Mouse (Mus musculus) stomach, embryonic 14.5 days (tissue): ENCODE data around the gene Ubox5. TPM values are rescaled to one million over a fixed set of nuclear protein-coding genes. Genes with fewer than 3 reads are reported as not detected.

Experiments
- ATAC-seq: fragments of 200-750 bp; cut with Nextera tagmentation; 2 replicates; pipeline ENCODE4 v1.8.0; 2017; ENCODE audit warnings: low read depth, moderate TSS enrichment; ENCODE audit not compliant: insufficient number of reproducible peaks, insufficient read depth, low FRiP score
- H3K27ac ChIP-seq: fragments of 300-500 bp; sonication (generic); 2 replicates; pipeline ENCODE4 v1.5.1; 2014; ENCODE audit warnings: mild to moderate bottlenecking, low read length, moderate library complexity, mixed read lengths
- H3K27me3 ChIP-seq: fragments of 300-500 bp; sonication (generic); 2 replicates; pipeline ENCODE4 v1.6.1; 2014; ENCODE audit warnings: low read length, control low read depth, mixed read lengths; ENCODE audit not compliant: control insufficient read depth, insufficient read depth
- H3K36me3 ChIP-seq: fragments of 300-500 bp; sonication (generic); 2 replicates; pipeline ENCODE4 v1.6.1; 2014; ENCODE audit warnings: mild to moderate bottlenecking, control low read depth, low read length, moderate library complexity, mixed read lengths; ENCODE audit not compliant: control insufficient read depth, insufficient read depth
- H3K4me1 ChIP-seq: fragments of 300-500 bp; sonication (generic); 2 replicates; pipeline ENCODE4 v1.6.1; 2014; ENCODE audit warnings: low read length, control low read depth, mixed read lengths; ENCODE audit not compliant: control insufficient read depth, insufficient read depth
- H3K4me2 ChIP-seq: fragments of 300-500 bp; sonication (generic); replicated peaks from 2 replicates; pipeline ENCODE4 v1.6.1; 2014; ENCODE audit warnings: low read depth, low read length, control low read depth
- H3K4me3 ChIP-seq: fragments of 300-500 bp; sonication (generic); 2 replicates; pipeline ENCODE4 v1.5.1; 2014; ENCODE audit warnings: low read depth, low read length, control low read depth
- H3K9ac ChIP-seq: fragments of 300-500 bp; sonication (generic); replicated peaks from 2 replicates; pipeline ENCODE4 v1.6.1; 2014; ENCODE audit warnings: low read depth, mild to moderate bottlenecking, control low read depth, low read length, moderate library complexity, mixed read lengths
- H3K9me3 ChIP-seq: fragments of 300-500 bp; sonication (generic); 2 replicates; pipeline ENCODE4 v1.6.1; 2016; ENCODE audit warnings: low read depth, low read length, control low read depth; ENCODE audit not compliant: control insufficient read depth
- WGBS: fragments of 180-500 bp; shearing (Covaris S2); extraction: QIAGEN DNeasy Blood & Tissue Kit; methylation state at CpG from one replicate; pipeline ENCODE4 v1.1.7; 2014; 5-methylcytosine and 5-hydroxymethylcytosine counted together
- polyA plus RNA-seq: library from polyadenylated mRNA; unstranded; fragments of >200 nt; fragmentation: Nextera tagmentation; extraction: Ambion mirVana; gene quantifications from 2 replicates; pipeline ENCODE4 v1.2.1, GENCODE M21; 2014

Gene Ubox5
- polyA plus RNA-seq, 1 experiment from 2014 or later = 14.6 TPM

- ATAC-seq = no peak
- H3K27ac ChIP-seq = no peak overlapping the region
- H3K36me3 ChIP-seq = peaks cover 56% of the 10 kb centered on the region
- H3K4me3 ChIP-seq = no peak overlapping the region
- no peak overlapping the region for H3K4me2 ChIP-seq
- H3K9me3 ChIP-seq = no peaks in the 10 kb centered on the region
- no peak overlapping the region for H3K9ac ChIP-seq
- H3K27me3 ChIP-seq = no peaks in the 10 kb centered on the region
- no peaks in the 10 kb centered on the region for H3K4me1 ChIP-seq
- 82% methylated on average over 9 of the region's 9 CpGs for WGBS
These were observed 89.6 kb downstream of the Ubox5 start for GRCm38 (mm10) chr2:130540266-130540665.

Other genes with a start within 250 kb of the Ubox5 start
- 44.2 and 46.7 TPM in 2 replicates for gene Cpxm1, start 232.5 kb downstream of the Ubox5 start, polyA plus RNA-seq
- gene Gm28372, start 224.8 kb downstream of the Ubox5 start, polyA plus RNA-seq = 0.13 TPM in 1 of 2 replicates, not detected in the other
- gene 1700020A23Rik, start 224.8 kb downstream of the Ubox5 start, polyA plus RNA-seq = not detected in 2 replicates
- not detected in 2 replicates for gene Tmem239, start 223.6 kb downstream of the Ubox5 start, polyA plus RNA-seq
- 69.7 and 71.3 TPM in 2 replicates for gene Vps16, start 205.7 kb downstream of the Ubox5 start, polyA plus RNA-seq
- 12.4 and 12.9 TPM in 2 replicates for gene Pced1a, start 205.3 kb downstream of the Ubox5 start, polyA plus RNA-seq
- gene Ptpra, start 179.8 kb downstream of the Ubox5 start, polyA plus RNA-seq = 110 and 115 TPM in 2 replicates
- gene Mrps26, start 66.3 kb downstream of the Ubox5 start, polyA plus RNA-seq = 85.6 and 86.2 TPM in 2 replicates
- gene Oxt, start 53.9 kb downstream of the Ubox5 start, polyA plus RNA-seq = not detected in 2 replicates
- gene Avp, start 47.5 kb downstream of the Ubox5 start, polyA plus RNA-seq = not detected in 2 replicates
- 17.1 and 17.9 TPM in 2 replicates for gene Fastkd5, start within 50 bp of the Ubox5 start, polyA plus RNA-seq
- 2.8 and 4.0 TPM in 2 replicates for gene Lzts3, start 12.8 kb upstream of the Ubox5 start, polyA plus RNA-seq
- 65.7 and 66.6 TPM in 2 replicates for gene Ddrgk1, start 34.6 kb upstream of the Ubox5 start, polyA plus RNA-seq
- 87.8 and 89.8 TPM in 2 replicates for gene Itpa, start 37.6 kb upstream of the Ubox5 start, polyA plus RNA-seq
- 0.52 and 0.59 TPM in 2 replicates for gene Slc4a11, start 67.5 kb upstream of the Ubox5 start, polyA plus RNA-seq